29 mouse cellular contexts compared by ENCODE assay signal in the genomic region with DNA sequence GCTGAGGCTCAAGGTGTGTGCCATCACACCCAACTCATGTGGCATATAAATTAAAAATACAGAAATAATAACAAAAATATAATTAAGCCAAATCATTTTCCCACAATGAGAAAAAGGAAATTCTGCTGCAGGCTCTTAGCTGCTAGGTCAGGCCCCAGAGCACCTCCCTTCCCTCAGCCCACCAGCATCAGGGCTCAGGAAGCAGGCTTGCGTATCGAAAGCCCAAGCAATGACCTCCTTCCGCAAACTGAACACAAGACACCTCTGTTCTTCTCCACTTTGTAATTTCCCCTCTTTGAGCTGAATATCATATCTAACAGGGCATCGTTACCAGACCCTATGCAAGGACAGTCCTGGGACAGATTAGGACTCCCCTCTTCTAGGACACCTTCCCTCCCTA. TPM values are rescaled to one million over a fixed set of nuclear protein-coding genes. Genes with fewer than 3 reads are reported as not detected.
"Had no signal": no experiment of that assay in that cellular context is flagged by ENCODE, and none has a peak within 500 bp of the region (broad histone marks: within the 10 kb centered on the region; RNA-seq: fewer than 3 reads in every experiment).

No protein-coding gene starts in this region.

- H3K4me2 ChIP-seq: heart, embryonic 13.5 days; heart, embryonic 15.5 days; hindbrain, embryonic 12.5 days; hindbrain, embryonic 14.5 days; intestine, embryonic 15.5 days; limb, embryonic 12.5 days; liver, embryonic 11.5 days had no signal

- H3K9ac ChIP-seq: heart, embryonic 13.5 days; heart, embryonic 15.5 days; hindbrain, embryonic 12.5 days; hindbrain, embryonic 14.5 days; intestine, embryonic 15.5 days; limb, embryonic 12.5 days had no signal

- H3K27ac ChIP-seq: heart, embryonic 10.5 days; heart, embryonic 13.5 days; heart, embryonic 15.5 days; hindbrain, embryonic 12.5 days; hindbrain, embryonic 14.5 days; intestine, embryonic 15.5 days; layer of hippocampus, adult 2 months; left cerebral cortex, adult 2 months; limb, embryonic 10.5 days; limb, embryonic 12.5 days had no signal

- DNase-seq: gastrocnemius, postnatal 14 days; gastrocnemius, postnatal 36 days; heart, adult 18-20 months; heart, postnatal 14 days; heart, postnatal 36 days; kidney, adult 18-20 months; kidney, adult 8-10 months; kidney, postnatal 10 days; kidney, postnatal 25 days; kidney, postnatal 4 days; liver had no signal

- H3K9me3 ChIP-seq: heart, embryonic 15.5 days; hindbrain, embryonic 12.5 days; intestine, embryonic 15.5 days; limb, embryonic 10.5 days had no signal

- ATAC-seq: hindbrain, embryonic 16.5 days; inflammation-experienced regulatory T-cells, adult 6 months; intestine, embryonic 15.5 days; intestine, postnatal 0 days had no signal

- H3K36me3 ChIP-seq: heart, embryonic 10.5 days; heart, embryonic 13.5 days; heart, embryonic 15.5 days; hindbrain, embryonic 12.5 days; intestine, embryonic 15.5 days; limb, embryonic 10.5 days; limb, embryonic 12.5 days had no signal

- H3K4me3 ChIP-seq: heart, embryonic 10.5 days; heart, embryonic 13.5 days; heart, embryonic 15.5 days; hindbrain, embryonic 12.5 days; intestine, embryonic 15.5 days; layer of hippocampus, adult 2 months; left cerebral cortex, adult 2 months; limb, embryonic 10.5 days; limb, embryonic 12.5 days had no signal

RNA-seq across cellular contexts. Expression of gene Marc1, which starts 5.4 kb away (rescaled TPM):
- total RNA-seq: heart, adult 8-10 months; heart, postnatal 14 days; heart, postnatal 36 days; hematopoietic stem cell, adult 5-6 weeks; layer of hippocampus, postnatal 10 days had no signal
- polyA plus RNA-seq: heart, embryonic 13.5 days; heart, embryonic 15.5 days; heart, postnatal 0 days; hindbrain, embryonic 12.5 days; inflammation-experienced regulatory T-cells, adult 6 months; limb, embryonic 12.5 days had no signal
